Mouse (Mus musculus): ENCODE measurements around the gene Rars. TPM values are rescaled to one million over a fixed set of nuclear protein-coding genes. Genes with fewer than 3 reads are reported as not detected.
"Not testable (repeated sequence)": the region's sequence is repeated elsewhere in the genome, so short reads cannot be mapped to it uniquely, and the experiment has no call there.

The Rars gene
- polyA plus RNA-seq, 1 experiment from 2014 or later, result 34.4 TPM

DNA sequence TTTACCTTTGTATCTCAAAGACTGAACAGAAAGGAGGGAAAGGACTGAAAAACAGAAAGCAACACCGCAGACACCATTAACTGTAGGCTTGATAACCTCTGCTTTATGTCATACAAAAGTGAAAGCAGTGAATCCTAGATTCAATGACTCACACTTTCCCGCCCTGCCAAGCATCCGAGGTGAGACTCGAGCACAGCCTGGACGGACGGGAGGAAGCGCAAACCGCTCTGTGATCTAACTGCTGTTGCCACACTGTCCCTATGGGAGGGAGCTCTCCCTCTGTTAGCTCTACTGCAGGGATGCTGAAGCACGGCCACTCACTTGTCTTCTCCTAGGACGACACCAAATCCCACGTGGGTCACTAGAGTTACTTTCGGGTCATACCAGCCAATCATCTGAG lies 18.0 kb downstream of the Rars start:
- Histone ChIP-seq H3K4me3 (ENCODE audit: low read depth, low read length) (no peak overlapping the region), H3K9me3 (replicated peaks; ENCODE audit: control insufficient read depth, low read length) (no peaks in the 10 kb centered on the region), H3K27me3 (ENCODE audit: control insufficient read depth, insufficient read depth, low read depth, low read length) (no peaks in the 10 kb centered on the region), H3K9ac (ENCODE audit: low read depth, low read length) (no peak overlapping the region), H3K27ac (ENCODE audit: low read length) (no peak overlapping the region), H3K36me3 (ENCODE audit: control insufficient read depth, insufficient read depth) (peaks cover 44% of the 10 kb centered on the region), H3K4me2 (ENCODE audit: low read depth, low read length) (no peak overlapping the region), H3K4me1 (ENCODE audit: control insufficient read depth, low read depth, low read length) (no peaks in the 10 kb centered on the region)
- ATAC-seq (ENCODE audit: low read depth), result no peak
- WGBS (ENCODE audit: insufficient replicate concordance), result 82% methylated on average over 12 of the region's 12 CpGs

DNA sequence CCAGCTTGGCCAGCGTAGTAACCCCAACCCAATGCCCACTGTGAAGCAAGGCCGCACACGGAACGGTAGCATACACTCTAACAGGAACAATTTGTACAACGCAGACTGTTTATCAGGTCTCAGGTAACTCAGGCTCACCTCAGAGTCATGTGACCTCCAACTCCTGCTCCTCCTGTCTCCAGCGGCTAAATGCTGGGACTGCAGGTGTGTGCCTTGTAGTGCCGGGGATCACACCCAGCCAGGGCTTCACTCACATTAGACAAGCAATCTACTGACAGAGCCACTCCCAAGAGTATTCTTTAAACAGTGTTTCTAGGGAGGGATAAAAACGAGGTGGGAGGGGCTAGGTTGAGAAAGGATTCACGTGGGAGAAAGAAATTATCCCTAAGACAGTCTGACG lies 22.8 kb downstream of the Rars start:
- no peak overlapping the region for H3K9ac ChIP-seq (ENCODE audit: low read depth, low read length)
- peaks cover 50% of the 10 kb centered on the region for H3K36me3 ChIP-seq (ENCODE audit: control insufficient read depth, insufficient read depth)
- no peak overlapping the region for H3K27ac ChIP-seq (ENCODE audit: low read length)
- ATAC-seq (ENCODE audit: low read depth), result no peak
- WGBS (ENCODE audit: insufficient replicate concordance), result 81% methylated on average over 10 of the region's 10 CpGs
- H3K27me3 ChIP-seq (ENCODE audit: control insufficient read depth, insufficient read depth, low read depth, low read length), result no peaks in the 10 kb centered on the region
- no peaks in the 10 kb centered on the region for H3K4me1 ChIP-seq (ENCODE audit: control insufficient read depth, low read depth, low read length)
- no peak overlapping the region for H3K4me2 ChIP-seq (ENCODE audit: low read depth, low read length)
- H3K9me3 ChIP-seq (replicated peaks; ENCODE audit: control insufficient read depth, low read length), result no peaks in the 10 kb centered on the region
- no peak overlapping the region for H3K4me3 ChIP-seq (ENCODE audit: low read depth, low read length)

DNA sequence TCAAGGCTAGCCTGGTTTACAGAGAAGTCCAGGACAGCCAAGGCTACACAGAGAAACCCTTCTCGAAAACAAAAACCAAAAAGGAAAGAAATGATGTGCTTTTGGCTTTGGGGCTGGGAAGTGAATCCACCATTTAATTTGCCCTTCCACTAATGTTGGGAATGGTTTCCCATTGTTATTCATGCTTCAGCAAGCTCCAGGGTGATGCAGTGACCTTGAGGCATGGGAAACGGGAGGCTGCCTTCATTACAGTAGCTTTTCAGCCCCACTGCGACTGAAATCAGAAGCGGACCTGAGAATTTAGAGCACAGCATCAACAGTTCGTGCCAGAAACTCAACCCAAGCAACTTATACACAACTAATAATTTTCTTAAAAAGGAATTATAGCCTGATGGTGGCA lies 33.0 kb downstream of the Rars start:
- no peak overlapping the region for H3K9ac ChIP-seq (ENCODE audit: low read depth, low read length)
- WGBS (ENCODE audit: insufficient replicate concordance), result 59% methylated on average over 5 of the region's 5 CpGs
- peaks cover 37% of the 10 kb centered on the region for H3K27me3 ChIP-seq (ENCODE audit: control insufficient read depth, insufficient read depth, low read depth, low read length)
- no peaks in the 10 kb centered on the region for H3K9me3 ChIP-seq (replicated peaks; ENCODE audit: control insufficient read depth, low read length)
- H3K4me3 ChIP-seq (ENCODE audit: low read depth, low read length), result no peak overlapping the region
- H3K4me1 ChIP-seq (ENCODE audit: control insufficient read depth, low read depth, low read length), result no peaks in the 10 kb centered on the region; the same call in 1 of the 2 replicates
- H3K27ac ChIP-seq (ENCODE audit: low read length), result no peak overlapping the region
- no peak overlapping the region for H3K4me2 ChIP-seq (ENCODE audit: low read depth, low read length)
- ATAC-seq (ENCODE audit: low read depth), result no peak
- no peaks in the 10 kb centered on the region for H3K36me3 ChIP-seq (ENCODE audit: control insufficient read depth, insufficient read depth)

DNA sequence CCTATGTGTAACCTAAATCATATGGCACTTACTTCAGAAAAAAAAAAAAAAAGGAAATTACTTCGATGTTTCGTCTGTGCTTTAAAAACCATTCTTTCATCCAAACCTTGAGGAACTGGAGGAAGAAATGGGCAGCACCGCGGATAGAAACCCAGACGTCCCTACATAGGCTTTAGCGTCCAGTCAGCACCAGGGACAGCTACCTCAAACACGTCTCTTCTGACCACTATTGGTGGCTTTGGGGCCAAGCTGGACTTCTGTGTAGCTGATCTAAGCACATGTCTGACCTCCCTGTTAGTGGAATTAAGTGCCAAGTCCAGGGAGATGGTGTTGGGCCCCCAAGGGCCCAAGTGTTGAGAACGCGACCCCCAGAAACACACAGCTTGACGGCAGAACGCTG lies 35.4 kb downstream of the Rars start, which contains the start of gene Fbll1:
TSS of gene Fbll1 (minus strand) at position 11 of the 400 bp plus-strand sequence.
- no peak for ATAC-seq (ENCODE audit: low read depth)
- peaks cover 50% of the 10 kb centered on the region for H3K27me3 ChIP-seq (ENCODE audit: control insufficient read depth, insufficient read depth, low read depth, low read length)
- WGBS (ENCODE audit: insufficient replicate concordance), result 17% methylated on average over 11 of the region's 11 CpGs

DNA sequence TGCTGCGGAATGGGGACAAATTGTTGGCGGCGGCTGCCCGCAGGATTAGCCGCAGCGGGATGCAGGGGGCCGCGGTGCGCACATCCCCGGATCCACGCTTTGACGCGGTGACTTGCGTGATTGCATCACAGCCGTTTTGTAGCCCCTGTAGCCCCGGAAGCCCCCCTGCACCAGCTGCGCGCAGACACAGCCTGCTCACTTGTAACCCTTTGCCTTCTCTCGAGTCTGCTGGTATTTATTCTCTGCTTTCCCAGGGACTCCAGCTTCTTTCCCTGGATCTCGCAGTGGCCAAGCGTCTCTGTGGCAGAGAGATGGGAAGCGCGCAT lies 35.8 kb downstream of the Rars start:
- Histone ChIP-seq H3K27ac (ENCODE audit: low read length) (no peak overlapping the region), H3K9me3 (replicated peaks; ENCODE audit: control insufficient read depth, low read length) (no peaks in the 10 kb centered on the region), H3K36me3 (ENCODE audit: control insufficient read depth, insufficient read depth) (no peaks in the 10 kb centered on the region), H3K4me1 (ENCODE audit: control insufficient read depth, low read depth, low read length) (no peaks in the 10 kb centered on the region; the same call in 1 of the 2 replicates), H3K4me3 (ENCODE audit: low read depth, low read length) (no peak overlapping the region), H3K27me3 (ENCODE audit: control insufficient read depth, insufficient read depth, low read depth, low read length) (peaks cover 50% of the 10 kb centered on the region), H3K4me2 (ENCODE audit: low read depth, low read length) (no peak overlapping the region), H3K9ac (ENCODE audit: low read depth, low read length) (no peak overlapping the region)
- no peak for ATAC-seq (ENCODE audit: low read depth)
- WGBS (ENCODE audit: insufficient replicate concordance), result 5% methylated on average over 23 of the region's 23 CpGs

More for the DNA sequence above, 35.4 kb downstream of the Rars start, which contains the start of gene Fbll1:
- no peak within 1 kb of the TSS for H3K9ac ChIP-seq (ENCODE audit: low read depth, low read length)
- H3K4me2 ChIP-seq (ENCODE audit: low read depth, low read length), result no peak within 1 kb of the TSS
- H3K4me1 ChIP-seq (ENCODE audit: control insufficient read depth, low read depth, low read length), result no peaks in the 10 kb centered on the region; the same call in 1 of the 2 replicates
- H3K27ac ChIP-seq (ENCODE audit: low read length), result no peak within 1 kb of the TSS
- H3K9me3 ChIP-seq (replicated peaks; ENCODE audit: control insufficient read depth, low read length), result no peaks in the 10 kb centered on the region
- H3K36me3 ChIP-seq (ENCODE audit: control insufficient read depth, insufficient read depth), result no peaks in the 10 kb centered on the region
- H3K4me3 ChIP-seq (ENCODE audit: low read depth, low read length), result no peak within 1 kb of the TSS

DNA sequence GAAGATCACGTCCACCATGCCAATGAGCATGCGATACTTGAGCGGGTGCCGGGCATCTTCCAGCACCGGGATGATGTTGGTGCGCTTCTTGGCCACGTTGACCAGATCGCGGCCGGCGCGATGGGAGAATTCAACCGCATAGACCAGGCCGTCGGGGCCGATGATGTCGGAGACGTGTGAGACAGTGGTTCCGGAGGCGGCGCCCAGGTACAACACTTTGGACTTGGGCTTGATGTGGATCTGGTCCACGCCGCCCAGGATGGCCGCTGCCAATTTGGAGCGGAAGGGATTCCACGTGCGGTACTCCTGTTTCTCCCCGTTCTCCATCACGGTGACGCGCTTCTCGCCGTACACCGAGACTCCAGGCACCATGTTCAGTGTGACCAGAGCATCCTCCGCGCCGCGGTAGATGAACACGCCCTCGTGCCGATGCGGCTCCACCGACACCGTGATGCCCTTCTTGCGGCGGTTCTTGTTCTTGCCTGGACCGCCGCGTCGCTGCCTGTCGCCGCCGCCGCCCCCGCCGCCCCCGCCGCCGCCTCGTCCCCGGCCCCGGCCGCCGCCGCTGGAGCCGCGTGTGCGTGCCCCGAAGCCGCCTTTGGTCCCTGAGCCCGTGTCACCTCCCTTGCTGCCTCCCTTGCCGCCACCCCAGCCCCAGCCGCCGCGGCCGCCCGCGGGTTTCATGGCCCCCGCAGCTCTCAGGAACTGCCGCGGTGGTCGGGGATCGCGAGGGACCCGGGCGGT lies 36.4 kb downstream of the Rars start:
- Histone ChIP-seq H3K4me2 (ENCODE audit: low read depth, low read length) (no peak overlapping the region), H3K36me3 (ENCODE audit: control insufficient read depth, insufficient read depth) (no peaks in the 10 kb centered on the region), H3K27ac (ENCODE audit: low read length) (no peak overlapping the region), H3K9ac (ENCODE audit: low read depth, low read length) (no peak overlapping the region), H3K9me3 (replicated peaks; ENCODE audit: control insufficient read depth, low read length) (no peaks in the 10 kb centered on the region), H3K27me3 (ENCODE audit: control insufficient read depth, insufficient read depth, low read depth, low read length) (peaks cover 50% of the 10 kb centered on the region), H3K4me1 (ENCODE audit: control insufficient read depth, low read depth, low read length) (no peaks in the 10 kb centered on the region; the same call in 1 of the 2 replicates), H3K4me3 (ENCODE audit: low read depth, low read length) (no peak overlapping the region)
- WGBS (ENCODE audit: insufficient replicate concordance), result 4% methylated on average over 81 of the region's 86 CpGs
- ATAC-seq (ENCODE audit: low read depth), result no peak

DNA sequence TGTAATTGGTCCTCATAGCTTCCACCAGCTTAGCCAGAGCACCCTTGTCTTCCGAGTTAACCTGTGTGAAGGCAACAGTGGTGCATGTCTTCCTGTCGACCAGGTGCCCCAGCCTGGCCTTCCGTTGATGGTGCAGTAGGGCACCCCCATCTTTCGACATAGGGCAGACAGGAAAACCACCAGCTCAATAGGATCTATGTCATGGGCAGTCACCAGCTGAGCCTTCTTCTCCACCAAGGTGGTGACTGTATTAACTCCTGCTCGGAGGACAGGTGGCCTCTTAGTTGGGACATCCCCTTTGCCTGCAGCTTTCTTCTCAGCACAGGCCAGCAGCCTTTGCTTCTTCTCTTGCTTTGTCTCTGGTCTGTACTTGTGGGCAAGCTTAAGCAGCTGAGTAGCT lies 41.5 kb downstream of the Rars start:
- ATAC-seq (ENCODE audit: low read depth); H3K4me2 ChIP-seq (ENCODE audit: low read depth, low read length); H3K27ac ChIP-seq (ENCODE audit: low read length); H3K36me3 ChIP-seq (ENCODE audit: control insufficient read depth, insufficient read depth); H3K9me3 ChIP-seq (replicated peaks; ENCODE audit: control insufficient read depth, low read length); H3K4me3 ChIP-seq (ENCODE audit: low read depth, low read length); H3K4me1 ChIP-seq (ENCODE audit: control insufficient read depth, low read depth, low read length); H3K9ac ChIP-seq (ENCODE audit: low read depth, low read length): not testable (repeated sequence)
- peaks cover 28% of the 10 kb centered on the region for H3K27me3 ChIP-seq (ENCODE audit: control insufficient read depth, insufficient read depth, low read depth, low read length)
- WGBS (ENCODE audit: insufficient replicate concordance), result 50% methylated on average over 5 of the region's 5 CpGs

DNA sequence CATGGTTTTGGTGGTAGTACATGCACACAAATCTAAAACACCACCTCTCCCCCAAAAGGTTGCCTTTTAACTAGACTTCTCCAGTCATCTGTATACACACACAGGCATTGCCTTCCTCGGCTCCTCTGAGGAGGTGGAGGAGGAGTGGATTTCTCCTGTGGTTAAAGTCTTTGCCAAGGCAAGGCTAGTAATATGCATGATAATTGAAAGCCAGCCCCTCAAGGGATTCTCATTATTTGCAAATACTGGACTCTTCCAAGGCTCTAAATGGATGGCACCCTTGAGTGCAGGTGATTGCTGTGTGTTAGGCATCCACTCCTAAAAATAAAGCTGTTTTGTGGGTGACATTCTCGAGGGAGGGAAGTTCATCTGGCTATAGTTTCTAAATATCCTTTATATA lies 45.9 kb downstream of the Rars start:
- Histone ChIP-seq H3K36me3 (ENCODE audit: control insufficient read depth, insufficient read depth) (peaks cover 12% of the 10 kb centered on the region), H3K27me3 (ENCODE audit: control insufficient read depth, insufficient read depth, low read depth, low read length) (no peaks in the 10 kb centered on the region), H3K4me1 (ENCODE audit: control insufficient read depth, low read depth, low read length) (no peaks in the 10 kb centered on the region), H3K9me3 (replicated peaks; ENCODE audit: control insufficient read depth, low read length) (no peaks in the 10 kb centered on the region), H3K27ac (ENCODE audit: low read length) (no peak overlapping the region), H3K4me2 (ENCODE audit: low read depth, low read length) (no peak overlapping the region), H3K9ac (ENCODE audit: low read depth, low read length) (no peak overlapping the region), H3K4me3 (ENCODE audit: low read depth, low read length) (no peak overlapping the region)
- ATAC-seq (ENCODE audit: low read depth), result no peak
- WGBS (ENCODE audit: insufficient replicate concordance), result 71% methylated on average over 2 of the region's 2 CpGs

DNA sequence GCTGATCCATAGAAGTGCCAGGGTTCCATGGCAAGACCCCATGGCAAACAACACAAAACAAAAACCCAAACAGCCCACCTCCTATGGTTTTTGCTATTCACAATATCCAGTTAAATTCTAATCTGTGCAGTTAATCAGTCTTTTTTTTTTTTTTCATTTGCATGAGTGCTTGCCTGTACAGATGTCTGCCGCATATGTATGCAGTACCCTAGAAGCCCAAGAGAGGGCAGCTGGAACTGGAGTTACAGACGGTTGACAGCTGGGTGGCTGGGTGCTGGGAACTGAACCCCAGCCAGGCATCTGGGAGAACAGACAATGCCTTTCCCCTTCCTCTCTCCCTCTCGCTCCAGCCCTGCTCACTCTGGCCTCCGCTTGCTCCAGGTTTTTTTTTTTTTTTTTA lies 49.8 kb downstream of the Rars start:
- Histone ChIP-seq H3K27me3 (ENCODE audit: control insufficient read depth, insufficient read depth, low read depth, low read length) (no peaks in the 10 kb centered on the region), H3K4me3 (ENCODE audit: low read depth, low read length) (no peak overlapping the region), H3K9me3 (replicated peaks; ENCODE audit: control insufficient read depth, low read length) (no peaks in the 10 kb centered on the region), H3K9ac (ENCODE audit: low read depth, low read length) (no peak overlapping the region), H3K4me1 (ENCODE audit: control insufficient read depth, low read depth, low read length) (no peaks in the 10 kb centered on the region), H3K27ac (ENCODE audit: low read length) (no peak overlapping the region), H3K36me3 (ENCODE audit: control insufficient read depth, insufficient read depth) (peaks cover 31% of the 10 kb centered on the region), H3K4me2 (ENCODE audit: low read depth, low read length) (no peak overlapping the region)
- ATAC-seq (ENCODE audit: low read depth), result no peak
- 90% methylated on average over 4 of the region's 4 CpGs for WGBS (ENCODE audit: insufficient replicate concordance)
